Mouse (Mus musculus): ENCODE measurements at regions not wholly inside any gene's neighbourhood (a gene's known extent, or its start where the extent isn't known, plus 50 kb on each side); places are given as distances from the start of the nearest gene placed in this dataset.
"Not testable (repeated sequence)": the region's sequence is repeated elsewhere in the genome, so short reads cannot be mapped to it uniquely, and the experiment has no call there.

DNA sequence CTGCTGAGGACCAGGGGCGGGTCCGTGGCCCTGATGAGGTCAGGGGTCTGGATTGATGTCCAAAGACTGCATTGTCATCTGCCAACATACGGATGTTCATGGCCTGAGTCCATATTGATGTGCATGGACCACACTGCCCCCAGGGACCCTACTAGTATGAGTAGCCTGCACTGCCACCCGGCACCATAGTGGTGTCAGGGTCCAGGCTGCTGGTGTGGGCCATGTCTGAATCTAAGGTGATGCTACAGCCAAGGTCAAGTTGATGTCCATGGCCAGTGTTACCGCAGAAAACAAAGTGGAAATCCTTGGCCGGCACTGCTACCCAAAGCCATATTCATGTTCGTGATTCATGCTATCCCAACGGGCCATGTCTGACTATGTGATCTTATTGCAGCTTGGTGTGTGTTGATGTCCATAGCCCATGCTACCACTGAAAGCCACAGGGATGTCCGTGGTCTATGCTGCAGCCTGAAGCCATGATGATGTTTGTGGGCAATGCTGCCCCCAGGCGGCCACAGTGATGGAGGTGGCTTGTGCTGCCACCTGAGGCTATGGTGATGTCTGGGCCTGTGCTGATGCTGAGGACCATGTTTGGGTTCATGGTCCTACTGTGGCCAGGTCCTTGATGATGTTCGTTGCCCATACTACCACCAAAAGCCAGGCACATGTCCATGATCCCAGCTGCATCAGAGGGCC lies 130.5 kb downstream of the Iqub start:
- no peak for DNase-seq
- intact Hi-C loops (cut with DNase I) = no loop called here

DNA sequence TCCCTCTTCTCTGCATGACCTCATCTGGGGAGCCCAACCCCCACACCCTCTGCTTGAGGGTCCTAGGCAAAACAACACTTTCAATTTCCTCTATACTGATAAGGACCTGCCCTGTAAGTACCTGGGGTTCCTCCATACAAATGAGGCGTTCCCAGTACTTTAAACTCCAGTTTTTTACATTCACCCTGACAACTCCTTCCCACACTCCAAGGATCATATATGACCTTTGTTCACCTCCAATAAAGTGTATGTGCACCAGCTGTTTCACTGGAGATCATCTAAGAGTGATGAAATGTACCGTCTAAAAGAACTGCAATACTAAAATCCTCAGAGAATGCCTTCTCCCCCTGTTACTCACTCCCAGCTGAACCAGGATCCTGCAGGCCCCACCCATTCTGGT lies 135.0 kb downstream of the Iqub start:
- no peak for DNase-seq
- intact Hi-C loops (cut with DNase I) = no loop called here

DNA sequence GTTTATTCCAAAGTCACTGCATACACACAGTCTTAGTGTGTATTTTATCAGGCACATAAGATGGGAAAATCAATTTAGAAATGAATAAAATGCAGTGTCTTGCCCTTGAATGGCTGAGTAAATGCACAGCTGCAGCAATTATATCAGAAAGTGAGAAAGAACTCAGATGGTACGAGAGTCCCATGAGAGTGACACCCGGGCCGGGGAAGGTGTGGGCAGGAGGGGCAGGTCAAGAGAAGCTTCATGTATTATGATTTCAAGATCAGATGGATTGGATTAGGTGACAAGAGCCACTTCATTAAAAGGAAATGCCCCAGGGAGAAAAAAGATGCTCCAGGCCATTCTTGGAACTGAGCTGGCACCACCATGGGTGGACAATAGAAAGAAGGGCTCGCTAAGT lies 138.1 kb downstream of the Iqub start:
- no peak for DNase-seq
- intact Hi-C loops (cut with DNase I) = no loop called here

DNA sequence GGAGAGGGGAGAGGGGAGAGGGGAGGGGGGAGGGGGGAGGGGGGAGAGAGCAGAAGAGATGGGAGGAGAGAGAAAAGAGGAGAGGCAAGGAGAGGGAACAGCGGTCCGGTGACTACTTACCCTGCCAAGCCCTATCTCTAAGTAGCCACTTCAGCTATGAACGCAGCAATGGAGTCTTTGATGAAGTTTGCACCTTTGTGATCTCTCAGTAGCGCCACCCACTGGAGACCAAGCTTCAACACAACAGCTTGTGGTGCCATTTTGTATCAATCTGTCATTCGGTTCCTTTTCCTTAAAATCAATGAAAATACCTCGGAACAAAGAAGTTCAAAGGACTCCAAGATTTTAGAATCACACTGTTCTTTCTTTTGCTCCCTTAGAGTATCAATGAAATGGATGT lies 141.7 kb downstream of the Iqub start:
- intact Hi-C loops (cut with DNase I) = no loop called here
- DNase-seq = no peak

DNA sequence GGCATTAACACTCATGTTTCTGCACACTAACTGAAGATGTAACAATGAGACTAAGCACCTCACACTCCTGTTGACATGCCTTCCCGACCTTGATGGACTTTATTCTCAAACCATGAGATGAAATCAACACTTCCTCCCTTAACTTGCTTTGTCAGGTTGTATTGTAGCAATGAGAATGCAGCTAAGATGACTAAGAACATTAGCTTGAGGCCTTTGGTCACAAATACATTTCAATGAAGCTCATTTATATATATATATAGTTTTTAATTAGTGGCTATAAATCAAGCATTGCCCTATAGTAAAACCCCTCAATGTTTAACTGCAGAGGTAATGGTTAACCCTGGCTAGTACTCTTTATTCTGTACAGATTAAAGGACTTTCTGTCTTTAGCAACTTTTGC lies 143.2 kb downstream of the Iqub start:
- DNase-seq = no peak
- intact Hi-C loops (cut with DNase I) = no loop called here

DNA sequence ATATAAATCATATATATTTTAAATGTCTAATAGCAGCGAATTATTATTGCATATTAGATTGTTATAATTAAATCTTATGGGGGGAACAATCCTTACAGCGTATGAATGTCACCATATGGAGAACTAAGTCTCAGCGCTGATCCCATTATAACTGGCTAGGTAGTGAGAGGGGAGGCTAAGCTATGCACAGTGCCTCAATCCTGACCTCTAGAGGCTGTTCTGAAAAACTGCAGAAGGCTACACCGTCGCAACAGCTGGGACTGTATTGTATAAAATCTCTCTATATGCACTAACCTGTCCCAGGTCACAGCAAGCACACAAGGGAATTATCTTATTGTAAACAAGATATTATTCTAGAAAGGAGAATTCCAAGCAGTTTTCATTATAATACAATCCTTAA lies 164.0 kb downstream of the Iqub start:
- DNase-seq = peak; percentile 7 to 20
- intact Hi-C loops (cut with DNase I) = no loop called here

DNA sequence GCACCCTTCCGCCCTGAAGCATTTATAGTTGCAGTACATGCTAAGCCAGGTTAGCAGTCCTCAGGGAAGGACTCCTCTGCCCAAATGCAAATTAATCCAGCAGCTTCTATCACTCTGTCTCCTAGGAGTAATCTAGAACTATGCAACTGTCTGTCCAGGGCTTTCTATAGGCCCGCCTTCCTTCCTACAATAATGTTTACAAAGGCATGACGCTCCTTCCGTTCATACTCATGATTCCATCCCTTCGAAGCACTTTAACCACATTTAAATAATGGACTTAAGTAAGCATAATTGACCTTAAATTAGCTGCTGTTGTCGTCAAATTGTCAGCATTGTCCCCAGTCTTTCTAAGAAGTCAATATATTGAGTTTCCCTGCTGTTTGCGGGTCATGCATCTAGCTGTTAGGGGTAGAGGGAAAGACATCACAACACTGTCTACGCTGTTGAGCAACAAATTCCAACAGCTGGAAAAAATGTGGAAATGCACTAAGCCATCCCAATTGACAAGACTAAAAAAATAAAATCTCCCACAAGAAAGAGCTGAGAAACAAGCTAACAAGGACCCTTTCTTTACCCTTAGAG lies 166.3 kb downstream of the Iqub start:
- intact Hi-C loops (cut with DNase I) = loop anchor here (10.0 kb wide), 2 partner anchors 594 to 854 kb away; no protein-coding TSS in a partner anchor

DNA sequence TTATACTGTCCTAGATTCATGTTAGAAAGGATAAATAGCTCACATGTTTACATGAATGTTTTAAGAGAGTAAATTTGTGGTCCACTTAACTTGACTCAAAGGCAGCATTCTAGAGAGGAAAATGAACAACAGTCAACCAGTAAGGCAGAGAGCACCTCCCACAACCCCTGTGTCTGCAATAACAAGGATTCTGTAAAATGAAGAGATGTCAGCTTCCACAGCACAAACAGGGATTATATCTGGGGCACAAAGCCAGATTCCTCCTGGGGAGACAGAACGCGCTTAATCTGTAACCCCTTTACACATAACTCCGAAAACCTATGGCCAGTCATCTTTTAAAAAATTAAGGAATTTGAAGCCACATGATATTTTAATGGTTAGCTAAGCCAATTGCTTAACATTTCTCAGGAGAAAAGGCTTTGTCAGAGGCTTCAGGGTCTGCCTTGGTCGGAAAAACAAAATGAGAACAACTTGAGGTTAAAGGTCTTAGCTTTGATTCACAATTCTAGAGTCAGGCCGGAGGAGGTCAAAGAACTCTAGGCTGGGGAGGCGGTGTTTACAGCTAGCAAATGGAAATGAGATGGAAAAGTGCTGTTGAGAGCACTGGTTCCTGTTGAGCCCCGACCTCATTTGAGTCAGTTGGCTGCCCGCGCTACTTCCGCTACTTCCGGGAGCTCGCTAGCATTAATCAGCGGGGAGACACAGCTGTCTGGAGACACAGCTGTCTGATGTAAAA lies 167.0 kb downstream of the Iqub start:
- intact Hi-C loops (cut with DNase I) = loop anchor here (10.0 kb wide), 2 partner anchors 593 to 853 kb away; no protein-coding TSS in a partner anchor
- peak; percentile 7 to 29 for DNase-seq

More for the DNA sequence above, 166.3 kb downstream of the Iqub start:
- DNase-seq = no peak

DNA sequence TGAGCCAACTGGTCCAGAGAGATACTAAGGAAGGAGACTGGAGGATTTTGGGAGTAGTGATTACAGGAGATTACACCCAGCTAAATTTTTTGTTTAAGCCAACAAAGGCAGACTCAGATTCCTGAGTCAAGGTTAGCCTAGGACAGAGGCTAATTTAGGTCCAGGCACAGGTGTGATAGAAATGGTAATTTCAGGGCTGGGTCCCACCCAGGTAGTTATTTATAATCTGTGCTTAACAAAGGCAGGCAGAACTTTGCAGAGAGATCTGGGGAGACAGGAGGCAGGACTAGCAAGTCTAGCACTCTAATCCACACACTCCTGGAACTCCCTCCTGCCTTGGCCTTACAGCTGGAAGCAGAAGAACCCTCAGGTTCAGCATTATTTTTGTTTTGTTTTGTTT lies 172.4 kb downstream of the Iqub start:
- DNase-seq = no peak
- intact Hi-C loops (cut with DNase I) = loop anchor here (10.0 kb wide), 2 partner anchors 588 to 848 kb away; no protein-coding TSS in a partner anchor

DNA sequence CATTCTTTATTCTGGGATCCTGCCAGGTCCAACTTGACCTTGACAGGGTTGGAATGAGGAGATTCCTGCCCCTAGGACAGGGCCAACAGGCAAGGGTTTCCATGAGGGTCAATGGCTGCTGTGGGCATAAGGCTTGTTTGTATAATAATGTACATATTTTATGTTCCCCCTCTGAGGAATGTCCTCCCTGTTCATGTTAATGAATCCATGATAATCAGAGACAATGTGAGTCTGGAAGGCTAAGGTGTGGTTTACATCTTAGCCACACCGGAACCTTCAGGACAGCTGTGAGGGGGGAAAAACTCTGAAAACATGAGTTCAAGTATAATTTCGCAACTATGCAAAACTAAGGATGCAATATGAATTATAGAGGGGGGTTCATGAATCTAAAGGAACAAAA lies 172.8 kb downstream of the Iqub start:
- DNase-seq = no peak
- intact Hi-C loops (cut with DNase I) = loop anchor here (10.0 kb wide), 2 partner anchors 587 to 847 kb away; no protein-coding TSS in a partner anchor

DNA sequence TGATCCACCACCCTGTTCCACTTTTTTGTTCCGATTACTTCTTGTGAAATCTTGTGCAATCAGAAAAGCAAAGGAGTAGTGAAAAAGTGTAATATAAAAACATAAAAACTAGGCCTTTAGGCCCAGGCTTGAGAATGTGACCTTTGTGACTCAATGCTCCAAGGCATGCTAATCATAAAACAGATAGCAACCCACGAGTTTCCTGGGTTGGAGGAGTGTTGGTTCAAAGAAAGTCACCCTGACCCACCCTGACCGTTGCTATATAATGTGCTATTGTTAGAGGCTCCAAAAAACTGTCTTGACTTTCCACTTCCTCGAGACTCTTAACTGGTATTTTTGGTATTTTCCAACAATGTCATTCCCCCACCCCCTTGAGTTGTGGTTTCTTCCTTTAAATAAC lies 172.2 kb upstream of the Slc13a1 start:
- intact Hi-C loops (cut with DNase I) = loop anchor here (10.0 kb wide), 2 partner anchors 585 to 845 kb away; no protein-coding TSS in a partner anchor
- DNase-seq = not testable (repeated sequence)

DNA sequence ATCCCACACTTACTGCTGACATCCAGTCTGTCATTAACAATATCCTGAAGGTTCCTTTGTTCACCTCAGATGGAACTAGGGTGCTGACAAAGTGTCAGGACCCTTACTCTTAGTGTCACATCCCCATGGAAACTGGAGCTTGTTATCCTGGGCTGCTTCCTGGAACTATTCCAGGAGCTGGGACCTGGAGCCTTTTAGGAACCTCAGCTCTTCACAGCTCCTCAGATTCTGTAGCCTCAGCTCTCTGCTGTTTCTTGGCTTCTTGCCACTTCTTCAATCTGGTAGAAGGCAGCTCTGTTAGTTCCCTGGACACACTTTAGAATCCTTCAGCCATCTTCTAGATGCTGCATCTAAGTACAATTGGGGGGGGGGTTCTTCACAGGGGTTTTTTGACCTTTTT lies 157.3 kb upstream of the Slc13a1 start:
- intact Hi-C loops (cut with DNase I) = no loop called here
- DNase-seq = no peak

DNA sequence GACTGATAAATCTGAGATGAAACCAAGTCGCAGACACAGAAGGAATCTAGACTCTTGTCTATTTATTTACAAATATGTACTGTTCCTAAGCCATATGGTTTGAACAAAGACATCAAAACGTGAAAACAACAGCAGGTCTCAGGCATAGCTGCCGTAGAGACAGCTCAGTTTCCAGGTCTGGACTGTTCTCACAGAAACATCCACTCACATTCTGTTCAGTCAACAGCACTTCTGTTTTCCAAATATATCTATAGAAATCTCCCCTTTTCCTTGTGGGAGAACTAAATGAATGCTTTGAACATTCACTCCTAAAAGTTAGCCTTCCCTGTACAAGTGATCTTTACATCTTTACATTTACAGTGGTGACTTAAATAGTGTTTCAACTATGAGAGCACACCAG lies 156.8 kb upstream of the Slc13a1 start:
- intact Hi-C loops (cut with DNase I) = no loop called here
- no peak for DNase-seq

DNA sequence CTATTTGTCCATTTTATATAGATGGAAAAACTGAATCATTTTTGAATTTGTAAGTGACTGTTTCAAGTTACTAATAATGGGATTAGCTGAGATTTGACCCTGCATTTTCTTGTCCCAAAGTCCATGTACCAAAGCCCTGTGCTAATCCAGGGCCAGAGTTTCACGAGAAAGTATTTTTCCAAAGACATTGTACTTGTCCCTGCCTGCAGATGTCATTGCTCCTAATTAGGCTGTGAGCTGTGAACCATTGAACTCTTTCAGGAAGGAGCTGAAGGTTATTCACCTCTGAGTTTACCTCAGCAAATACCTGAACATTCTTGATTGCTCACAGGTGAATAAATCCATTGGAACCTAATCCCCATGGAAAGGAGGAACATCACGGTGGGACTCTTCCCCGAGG lies 154.5 kb upstream of the Slc13a1 start:
- DNase-seq = no peak
- intact Hi-C loops (cut with DNase I) = no loop called here

DNA sequence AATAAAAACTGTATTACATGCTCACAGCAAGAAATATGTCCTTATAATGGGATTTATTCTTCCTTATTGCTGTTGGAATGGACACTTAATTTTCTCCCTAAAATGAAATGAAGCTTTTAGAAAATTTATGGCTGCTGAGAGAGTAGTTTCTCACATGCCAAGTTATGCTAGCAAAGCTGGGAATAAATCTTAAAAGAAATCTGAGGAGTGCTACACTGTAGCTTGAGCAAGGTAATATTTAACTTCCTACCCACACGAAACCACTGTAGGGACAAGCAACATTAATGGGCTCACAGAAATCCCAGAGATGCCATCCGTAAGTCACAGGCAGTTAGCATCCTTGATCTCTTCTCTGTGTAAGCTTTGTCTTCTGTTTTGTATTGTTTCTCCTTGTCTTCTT lies 151.0 kb upstream of the Slc13a1 start:
- no peak for DNase-seq
- intact Hi-C loops (cut with DNase I) = no loop called here

DNA sequence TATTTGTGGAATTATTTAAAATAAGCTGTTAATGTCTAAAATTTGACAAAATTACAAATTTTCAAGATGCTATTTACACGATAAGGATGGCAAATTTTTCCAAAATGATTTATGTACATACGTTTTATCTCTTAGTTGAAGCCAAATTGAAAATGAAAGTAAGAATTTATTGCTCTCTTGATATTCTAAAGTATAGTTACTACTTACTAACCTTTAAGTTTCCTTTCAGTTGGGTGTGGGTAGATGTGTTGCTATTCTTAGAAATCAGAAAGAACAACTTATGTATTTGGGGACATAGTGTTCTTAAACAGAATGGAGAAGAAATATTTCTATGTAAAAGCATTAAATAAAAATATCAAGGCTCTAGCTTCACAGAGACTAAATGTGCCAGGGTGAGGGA lies 142.8 kb upstream of the Slc13a1 start:
- no peak for DNase-seq
- intact Hi-C loops (cut with DNase I) = no loop called here

DNA sequence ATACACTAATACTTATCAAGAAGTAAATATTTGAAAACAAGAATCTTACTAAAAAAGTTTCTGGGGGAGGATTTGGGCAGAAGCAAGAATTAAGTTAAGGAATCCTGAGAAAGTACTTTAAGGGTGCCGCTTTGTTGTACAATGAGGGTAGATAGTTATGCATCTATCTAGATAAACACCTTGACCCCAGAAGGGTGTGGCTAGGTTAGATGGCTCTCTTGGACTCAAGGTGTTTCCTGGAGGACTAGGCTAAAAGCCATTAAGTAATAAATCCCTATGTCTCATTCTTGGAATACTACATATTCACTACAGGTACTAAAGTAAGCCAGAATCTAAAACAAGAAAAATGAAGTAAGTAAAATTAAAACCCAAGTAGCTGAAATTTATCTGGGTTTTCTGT lies 141.9 kb upstream of the Slc13a1 start:
- no peak for DNase-seq
- intact Hi-C loops (cut with DNase I) = no loop called here

DNA sequence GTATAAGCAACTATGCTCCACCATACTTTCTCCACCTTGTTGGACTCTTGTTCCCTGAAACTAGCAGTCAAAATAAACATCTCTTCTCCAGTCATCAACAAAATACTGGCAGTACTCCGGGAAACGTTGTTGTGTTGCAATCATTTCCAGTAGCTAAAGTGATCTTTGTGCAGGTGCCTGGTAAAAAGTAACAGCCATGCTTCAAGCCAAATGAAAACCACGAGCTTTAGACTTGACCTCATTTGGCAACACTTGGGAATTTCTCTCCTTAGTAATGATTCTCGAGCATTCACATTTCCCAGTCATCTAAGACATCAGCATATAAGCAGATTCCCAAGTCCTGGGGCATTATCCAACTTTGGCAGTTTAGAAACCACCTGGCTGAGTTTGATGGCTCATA lies 133.8 kb upstream of the Slc13a1 start:
- intact Hi-C loops (cut with DNase I) = no loop called here

DNA sequence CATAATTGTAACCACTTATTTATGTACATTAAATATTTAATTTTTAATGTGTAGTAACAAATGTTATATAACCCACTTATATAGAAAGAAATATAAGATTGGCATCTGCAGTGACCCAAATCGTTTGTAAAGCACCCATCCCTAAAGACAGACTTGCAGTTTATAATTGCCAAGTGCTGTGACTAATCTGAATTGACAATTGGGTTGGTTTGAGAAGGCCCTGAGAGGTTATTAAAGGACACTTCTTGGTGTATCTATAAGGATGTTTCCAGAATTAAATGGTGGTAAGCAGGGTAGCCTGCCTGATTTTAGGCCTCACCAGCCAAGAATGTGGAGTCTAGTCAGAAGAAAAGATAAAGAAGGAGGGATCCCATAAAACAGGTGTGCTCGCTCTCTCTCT lies 133.3 kb upstream of the Slc13a1 start:
- no peak for DNase-seq
- intact Hi-C loops (cut with DNase I) = no loop called here

More for the DNA sequence above, 133.8 kb upstream of the Slc13a1 start:
- DNase-seq = no peak

DNA sequence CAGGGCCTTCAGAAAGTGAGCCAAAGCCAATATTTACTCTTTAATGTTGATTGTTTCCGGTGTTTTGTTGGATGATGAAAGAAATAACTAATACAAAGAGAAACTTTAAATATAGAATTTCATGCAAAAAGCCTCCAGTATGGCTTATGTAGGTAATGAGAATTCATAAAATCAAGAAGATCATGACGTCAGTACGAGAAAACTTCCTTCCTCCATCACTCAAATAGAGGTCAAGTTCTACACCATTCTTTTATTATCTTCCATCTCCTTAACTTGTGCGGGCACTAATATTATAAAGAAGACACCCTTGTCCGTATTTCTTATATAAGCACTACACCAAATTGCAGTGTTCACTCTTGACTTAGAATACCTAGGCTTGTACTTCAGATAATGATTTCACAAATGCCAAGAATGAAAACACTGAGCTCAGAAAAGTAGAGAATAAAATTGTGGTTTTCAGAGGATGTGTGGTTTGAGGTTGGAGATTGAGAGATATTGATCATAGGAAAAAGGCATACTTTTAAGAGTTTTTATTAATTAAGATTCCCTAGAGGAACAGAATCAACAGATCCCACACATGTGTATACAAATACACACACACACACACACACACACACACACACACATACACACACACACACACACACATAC lies 130.8 kb upstream of the Slc13a1 start:
- no peak for DNase-seq
- intact Hi-C loops (cut with DNase I) = no loop called here

DNA sequence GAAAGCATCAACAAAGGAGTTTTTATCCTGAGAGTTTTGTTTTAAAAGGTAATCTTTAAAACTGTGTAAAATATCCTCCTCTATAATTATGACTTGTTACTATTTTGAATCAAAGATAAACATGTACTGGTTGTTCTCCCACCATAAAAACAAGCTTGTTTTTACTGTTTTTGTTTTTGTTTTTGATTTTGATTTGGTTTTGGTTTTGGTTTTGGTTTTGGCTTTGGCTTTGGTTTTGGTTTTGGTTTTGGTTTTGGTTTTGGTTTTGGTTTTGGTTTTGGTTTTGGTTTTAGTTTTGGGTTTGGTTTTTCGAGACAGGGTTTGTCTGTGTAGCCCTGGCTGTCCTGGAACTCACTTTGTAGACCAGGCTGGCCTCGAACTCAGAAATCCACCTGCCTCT lies 120.9 kb upstream of the Slc13a1 start:
- intact Hi-C loops (cut with DNase I); DNase-seq: not testable (repeated sequence)

Measured in heart, postnatal 14 days (tissue).